Mouse (Mus musculus) ovary, adult 10 weeks (tissue): ENCODE results near the gene Amy2a2. TPM values are rescaled to one million over a fixed set of nuclear protein-coding genes. Genes with fewer than 3 reads are reported as not detected.

Source experiments
- polyA plus RNA-seq: library from polyadenylated mRNA; stranded (reverse); fragments of 350-450 nt; fragmentation: Illumina TruSeq; extraction: RNeasy Lipid Tissue Mini Kit (QIAGEN cat#74804); gene quantifications from one replicate; pipeline ENCODE4 v1.2.3, GENCODE M21; 2014

Gene Amy2a2
- 0.88 TPM for polyA plus RNA-seq

GRCm38 (mm10) chr3:113356558-113356957 lies at the start of gene Amy2a2:
TSS of gene Amy2a2 (minus strand) at chr3:113356658.

GRCm38 (mm10) chr3:113323952-113324351 lies 32.5 kb downstream of the Amy2a2 start, which contains the start of gene Amy2a3:
TSS of gene Amy2a3 (minus strand) at chr3:113324052.

Other genes starting within 250 kb of the Amy2a2 start
- not detected for gene Amy2a5, start 97.8 kb downstream of the Amy2a2 start, polyA plus RNA-seq
- 0.88 TPM for gene Amy2a4, start 65.2 kb downstream of the Amy2a2 start, polyA plus RNA-seq
- gene Amy2a3, start 32.6 kb downstream of the Amy2a2 start, polyA plus RNA-seq = 0.88 TPM
- gene Amy2a1, start 175.8 kb upstream of the Amy2a2 start, polyA plus RNA-seq = not detected